Mouse (Mus musculus): Measurements from ENCODE around the gene Maob. TPM values are rescaled to one million over a fixed set of nuclear protein-coding genes. Genes with fewer than 3 reads are reported as not detected.

Gene Maob
- polyA plus RNA-seq (2016; fragmentation: Nextera tagmentation; extraction: Ambion mirVana), result 2.3 and 2.5 TPM in 2 replicates

- no peaks in the 10 kb centered on the region for H3K27me3 ChIP-seq (replicated peaks)
- no peak within 1 kb of the TSS for H3K27ac ChIP-seq
- ATAC-seq (ENCODE audit: low FRiP score, low read depth), result 0 out of 2 replicates have a peak, but pooled peaks have one; percentile 33
- H3K4me1 ChIP-seq, result no peaks in the 10 kb centered on the region
- 15% methylated on average over 18 of the region's 18 CpGs for WGBS
- no peaks in the 10 kb centered on the region for H3K9me3 ChIP-seq
- no peak within 1 kb of the TSS for H3K9ac ChIP-seq
- H3K4me2 ChIP-seq (replicated peaks), result peak within 1 kb of the TSS; percentile 54
- no peaks in the 10 kb centered on the region for H3K36me3 ChIP-seq
- H3K4me3 ChIP-seq, result peak within 1 kb of the TSS; percentile 21
Measured at GRCm38 (mm10) chrX:16817261-16817769, at the start of gene Maob. Gene Maob, minus strand, starts transcription at chrX:16817366.

GRCm38 (mm10) chrX:16860244-16860643 is 43.1 kb upstream of the Maob start:
- H3K4me2 ChIP-seq (replicated peaks), result no peak overlapping the region
- ATAC-seq (ENCODE audit: low FRiP score, low read depth), result no peak
- H3K9me3 ChIP-seq, result no peaks in the 10 kb centered on the region
- no peak overlapping the region for H3K9ac ChIP-seq
- H3K4me3 ChIP-seq, result no peak overlapping the region
- no peaks in the 10 kb centered on the region for H3K27me3 ChIP-seq (replicated peaks)
- H3K4me1 ChIP-seq, result no peaks in the 10 kb centered on the region
- no peaks in the 10 kb centered on the region for H3K36me3 ChIP-seq
- H3K27ac ChIP-seq, result no peak overlapping the region

- H3K27me3 ChIP-seq (replicated peaks), result no peaks in the 10 kb centered on the region
- no peaks in the 10 kb centered on the region for H3K4me1 ChIP-seq
- no peak overlapping the region for H3K9ac ChIP-seq
- H3K4me3 ChIP-seq, result no peak overlapping the region
- no peaks in the 10 kb centered on the region for H3K36me3 ChIP-seq
- no peak for ATAC-seq (ENCODE audit: low FRiP score, low read depth)
- no peak overlapping the region for H3K4me2 ChIP-seq (replicated peaks)
- no peak overlapping the region for H3K27ac ChIP-seq
- H3K9me3 ChIP-seq, result no peaks in the 10 kb centered on the region
- 95% methylated on average over 2 of the region's 2 CpGs for WGBS
Measured at GRCm38 (mm10) chrX:16846034-16846433, 28.9 kb upstream of the Maob start.

GRCm38 (mm10) chrX:16841443-16841842 is 24.3 kb upstream of the Maob start:
- Histone ChIP-seq H3K4me3 (no peak overlapping the region), H3K27me3 (replicated peaks) (no peaks in the 10 kb centered on the region), H3K27ac (no peak overlapping the region), H3K36me3 (no peaks in the 10 kb centered on the region), H3K9me3 (no peaks in the 10 kb centered on the region), H3K4me1 (no peaks in the 10 kb centered on the region), H3K9ac (no peak overlapping the region), H3K4me2 (replicated peaks) (no peak overlapping the region)
- WGBS, result 77% methylated on average over 2 of the region's 2 CpGs
- ATAC-seq (ENCODE audit: low FRiP score, low read depth), result no peak

- Histone ChIP-seq H3K4me2 (replicated peaks) (no peak overlapping the region), H3K4me3 (no peak overlapping the region), H3K27ac (no peak overlapping the region), H3K4me1 (no peaks in the 10 kb centered on the region), H3K9me3 (no peaks in the 10 kb centered on the region), H3K9ac (no peak overlapping the region), H3K36me3 (no peaks in the 10 kb centered on the region), H3K27me3 (replicated peaks) (no peaks in the 10 kb centered on the region)
- no peak for ATAC-seq (ENCODE audit: low FRiP score, low read depth)
- 91% methylated on average over 1 of the region's 1 CpGs for WGBS
Measured at GRCm38 (mm10) chrX:16837293-16837692, 20.1 kb upstream of the Maob start.

GRCm38 (mm10) chrX:16836488-16837082 is 19.4 kb upstream of the Maob start:
- Histone ChIP-seq H3K4me1 (no peaks in the 10 kb centered on the region), H3K9ac (no peak overlapping the region), H3K27me3 (replicated peaks) (no peaks in the 10 kb centered on the region), H3K27ac (no peak overlapping the region), H3K4me3 (no peak overlapping the region), H3K36me3 (no peaks in the 10 kb centered on the region), H3K4me2 (replicated peaks) (no peak overlapping the region), H3K9me3 (no peaks in the 10 kb centered on the region)
- no peak for ATAC-seq (ENCODE audit: low FRiP score, low read depth)

- Histone ChIP-seq H3K4me3 (no peak overlapping the region), H3K27ac (no peak overlapping the region), H3K4me2 (replicated peaks) (no peak overlapping the region), H3K9me3 (no peaks in the 10 kb centered on the region), H3K27me3 (replicated peaks) (no peaks in the 10 kb centered on the region), H3K36me3 (no peaks in the 10 kb centered on the region), H3K9ac (no peak overlapping the region), H3K4me1 (no peaks in the 10 kb centered on the region)
- 87% methylated on average over 1 of the region's 1 CpGs for WGBS
- ATAC-seq (ENCODE audit: low FRiP score, low read depth), result no peak
Measured at GRCm38 (mm10) chrX:16826028-16826427, 8.9 kb upstream of the Maob start.

GRCm38 (mm10) chrX:16815965-16816364 is 1.2 kb downstream of the Maob start:
- H3K27me3 ChIP-seq (replicated peaks), result no peaks in the 10 kb centered on the region
- no peak overlapping the region for H3K27ac ChIP-seq
- no peaks in the 10 kb centered on the region for H3K9me3 ChIP-seq
- no peaks in the 10 kb centered on the region for H3K4me1 ChIP-seq
- 91% methylated on average over 3 of the region's 3 CpGs for WGBS
- no peaks in the 10 kb centered on the region for H3K36me3 ChIP-seq
- ATAC-seq (ENCODE audit: low FRiP score, low read depth), result no peak
- H3K4me3 ChIP-seq, result no peak overlapping the region
- H3K4me2 ChIP-seq (replicated peaks), result no peak overlapping the region
- no peak overlapping the region for H3K9ac ChIP-seq

- Histone ChIP-seq H3K9me3 (no peaks in the 10 kb centered on the region), H3K27me3 (replicated peaks) (no peaks in the 10 kb centered on the region), H3K27ac (no peak overlapping the region), H3K36me3 (no peaks in the 10 kb centered on the region), H3K9ac (no peak overlapping the region), H3K4me2 (replicated peaks) (no peak overlapping the region), H3K4me1 (no peaks in the 10 kb centered on the region), H3K4me3 (no peak overlapping the region)
- 65% methylated on average over 3 of the region's 3 CpGs for WGBS
- ATAC-seq (ENCODE audit: low FRiP score, low read depth), result no peak
Measured at GRCm38 (mm10) chrX:16812080-16812479, 5.1 kb downstream of the Maob start.

- Histone ChIP-seq H3K4me2 (replicated peaks) (no peak overlapping the region), H3K36me3 (no peaks in the 10 kb centered on the region), H3K9me3 (no peaks in the 10 kb centered on the region), H3K27me3 (replicated peaks) (no peaks in the 10 kb centered on the region), H3K4me1 (no peaks in the 10 kb centered on the region), H3K9ac (no peak overlapping the region), H3K27ac (no peak overlapping the region), H3K4me3 (no peak overlapping the region)
- ATAC-seq (ENCODE audit: low FRiP score, low read depth), result no peak
- WGBS, result 81% methylated on average over 1 of the region's 1 CpGs
Measured at GRCm38 (mm10) chrX:16767453-16767852, 49.7 kb downstream of the Maob start.

- no peaks in the 10 kb centered on the region for H3K27me3 ChIP-seq (replicated peaks)
- WGBS, result 69% methylated on average over 4 of the region's 4 CpGs
- H3K27ac ChIP-seq, result no peak overlapping the region
- H3K9ac ChIP-seq, result no peak overlapping the region
- no peaks in the 10 kb centered on the region for H3K36me3 ChIP-seq
- H3K4me2 ChIP-seq (replicated peaks), result no peak overlapping the region
- H3K4me3 ChIP-seq, result no peak overlapping the region
- no peak for ATAC-seq (ENCODE audit: low FRiP score, low read depth)
- no peaks in the 10 kb centered on the region for H3K9me3 ChIP-seq
- H3K4me1 ChIP-seq, result no peaks in the 10 kb centered on the region
Measured at GRCm38 (mm10) chrX:16766156-16766555, 51.0 kb downstream of the Maob start.

- Histone ChIP-seq H3K36me3 (no peaks in the 10 kb centered on the region), H3K27ac (no peak overlapping the region), H3K9me3 (no peaks in the 10 kb centered on the region), H3K4me1 (no peaks in the 10 kb centered on the region), H3K27me3 (replicated peaks) (no peaks in the 10 kb centered on the region), H3K9ac (no peak overlapping the region), H3K4me3 (no peak overlapping the region), H3K4me2 (replicated peaks) (no peak overlapping the region)
- ATAC-seq (ENCODE audit: low FRiP score, low read depth), result no peak
- WGBS, result 51% methylated on average over 3 of the region's 3 CpGs
Measured at GRCm38 (mm10) chrX:16761430-16761829, 55.7 kb downstream of the Maob start.

- no peak overlapping the region for H3K27ac ChIP-seq
- H3K36me3 ChIP-seq, result no peaks in the 10 kb centered on the region
- H3K4me2 ChIP-seq (replicated peaks), result no peak overlapping the region
- no peaks in the 10 kb centered on the region for H3K4me1 ChIP-seq
- H3K4me3 ChIP-seq, result no peak overlapping the region
- no peaks in the 10 kb centered on the region for H3K9me3 ChIP-seq
- H3K27me3 ChIP-seq (replicated peaks), result no peaks in the 10 kb centered on the region
- no peak overlapping the region for H3K9ac ChIP-seq
- no peak for ATAC-seq (ENCODE audit: low FRiP score, low read depth)
Measured at GRCm38 (mm10) chrX:16754761-16755160, 62.4 kb downstream of the Maob start.

All from neural tube, embryonic 12.5 days (tissue).